Mouse (Mus musculus) NIH3T3 (cell line): ENCODE measurements around the gene Ccna1.

ENCODE experiments used
- DNase-seq: peaks from one replicate; pipeline ENCODE4 v3.0.0-alpha.2; 2012; ENCODE audit warnings: low read depth

The Ccna1 gene

GRCm38 (mm10) chr3:55065738-55066665 lies 10.7 kb upstream of the Ccna1 start:
- no peak for DNase-seq

- DNase-seq: peak; percentile 86
Observed at GRCm38 (mm10) chr3:55064396-55064795, 9.1 kb upstream of the Ccna1 start.

GRCm38 (mm10) chr3:55062653-55063052 lies 7.4 kb upstream of the Ccna1 start:
- DNase-seq: no peak

GRCm38 (mm10) chr3:55056376-55056775 lies 1.1 kb upstream of the Ccna1 start:
- no peak for DNase-seq

- DNase-seq: no peak
Observed at GRCm38 (mm10) chr3:55055747-55056120, 433 bp upstream of the Ccna1 start.

GRCm38 (mm10) chr3:55054231-55054630 lies 1.1 kb downstream of the Ccna1 start:
- no peak for DNase-seq

- DNase-seq: peak; percentile 48
Observed at GRCm38 (mm10) chr3:55044601-55045370, 10.5 kb downstream of the Ccna1 start.

- DNase-seq: no peak
Observed at GRCm38 (mm10) chr3:55037608-55038007, 17.7 kb downstream of the Ccna1 start.

GRCm38 (mm10) chr3:55027271-55027840 lies 27.9 kb downstream of the Ccna1 start:
- no peak for DNase-seq

- DNase-seq: no peak
Observed at GRCm38 (mm10) chr3:55025502-55025901, 29.8 kb downstream of the Ccna1 start.

GRCm38 (mm10) chr3:55023347-55023746 lies 32.0 kb downstream of the Ccna1 start:
- no peak for DNase-seq

GRCm38 (mm10) chr3:55022247-55022646 lies 33.1 kb downstream of the Ccna1 start:
- no peak for DNase-seq

GRCm38 (mm10) chr3:55012536-55012935 lies 42.8 kb downstream of the Ccna1 start:
- no peak for DNase-seq

- DNase-seq: peak; percentile 71
Observed at GRCm38 (mm10) chr3:55011681-55012080, 43.6 kb downstream of the Ccna1 start.

- DNase-seq: no peak
Observed at GRCm38 (mm10) chr3:55008965-55009741, 46.1 kb downstream of the Ccna1 start.

GRCm38 (mm10) chr3:55004036-55004435 lies 51.3 kb downstream of the Ccna1 start:
- no peak for DNase-seq

- DNase-seq: no peak
Observed at GRCm38 (mm10) chr3:55001677-55002076, 53.6 kb downstream of the Ccna1 start.
